Mouse (Mus musculus) inflammation-experienced regulatory T-cells, adult 6 months (primary cell): ENCODE data around the gene Gm28374. TPM values are rescaled to one million over a fixed set of nuclear protein-coding genes. Genes with fewer than 3 reads are reported as not detected.

ENCODE experiments used
- polyA plus RNA-seq, 3 experiments: library from polyadenylated mRNA; unstranded; fragments of 100-300 nt; shearing (Covaris generic); gene quantifications; one replicate each; pipeline ENCODE4 v1.2.1; 2017

Gm28374 gene
- polyA plus RNA-seq, 3 experiments from 2014 or later, result 0.77 to 1.1 TPM; not detected in 1

Other genes starting within 250 kb of the Gm28374 start
- 10 to 100 TPM; 57.3 to 71.3 (median 60.1) TPM for gene Frmd8, start 207.0 kb downstream of the Gm28374 start, polyA plus RNA-seq
- gene Slc25a45, start 204.4 kb downstream of the Gm28374 start, polyA plus RNA-seq, result 10 to 100 TPM; 48.8 to 54.8 (median 54.1) TPM
- 1 to 10 TPM in 1 of 3 experiments, under 1 TPM in 2; 0.36 to 1.1 (median 0.66) TPM for gene Tigd3, start 188.1 kb downstream of the Gm28374 start, polyA plus RNA-seq
- 100 to 1,000 TPM; 157 to 198 (median 189) TPM for gene Dpf2, start 169.2 kb downstream of the Gm28374 start, polyA plus RNA-seq
- under 1 TPM in 2 of 3 experiments, not detected in 1; 0.32 to 0.52 TPM for gene Cdc42ep2, start 157.4 kb downstream of the Gm28374 start, polyA plus RNA-seq
- 10 to 100 TPM; 14.2 to 20.4 (median 14.7) TPM for gene Pola2, start 118.1 kb downstream of the Gm28374 start, polyA plus RNA-seq
- not detected for gene Slc22a20, start 96.1 kb downstream of the Gm28374 start, polyA plus RNA-seq
- 10 to 100 TPM; 41.9 to 48.2 (median 44.7) TPM for gene Capn1, start 66.4 kb downstream of the Gm28374 start, polyA plus RNA-seq
- gene Syvn1, start 35.7 kb downstream of the Gm28374 start, polyA plus RNA-seq, result 10 to 100 TPM; 12.6 to 16.5 (median 16.2) TPM
- 10 to 100 TPM; 36.6 to 40.3 (median 36.7) TPM for gene Mrpl49, start 24.5 kb downstream of the Gm28374 start, polyA plus RNA-seq
- gene Fau, start 24.4 kb downstream of the Gm28374 start, polyA plus RNA-seq, result 1,000 to 10,000 TPM; 1,798 to 3,866 (median 2,409) TPM
- gene Znhit2, start 21.1 kb downstream of the Gm28374 start, polyA plus RNA-seq, result 10 to 100 TPM in 1 of 3 experiments, 1 to 10 TPM in 2; 5.6 to 11.5 (median 9.4) TPM
- 1 to 10 TPM; 5.6 to 7.2 (median 6.9) TPM for gene Tm7sf2, start 13.9 kb downstream of the Gm28374 start, polyA plus RNA-seq
- gene Vps51, start 5.0 kb downstream of the Gm28374 start, polyA plus RNA-seq, result 10 to 100 TPM; 29.3 to 35.6 (median 31.5) TPM
- not detected for gene Tmem262, start 2.2 kb downstream of the Gm28374 start, polyA plus RNA-seq
- gene Zfpl1, start 2.7 kb upstream of the Gm28374 start, polyA plus RNA-seq, result 10 to 100 TPM; 32.0 to 47.2 (median 36.9) TPM
- gene Cdca5, start 2.7 kb upstream of the Gm28374 start, polyA plus RNA-seq, result 10 to 100 TPM in 1 of 3 experiments, 1 to 10 TPM in 2; 2.4 to 24.7 (median 4.4) TPM
- under 1 TPM in 1 of 3 experiments, not detected in 2; 0.48 TPM for gene AC131692.1, start 12.2 kb upstream of the Gm28374 start, polyA plus RNA-seq
- under 1 TPM in 1 of 3 experiments, not detected in 2; 0.33 TPM for gene Naaladl1, start 23.5 kb upstream of the Gm28374 start, polyA plus RNA-seq
- gene Sac3d1, start 36.4 kb upstream of the Gm28374 start, polyA plus RNA-seq, result 1 to 10 TPM; 1.4 to 4.4 (median 3.3) TPM
- 10 to 100 TPM; 17.2 to 21.8 (median 20.4) TPM for gene Snx15, start 46.0 kb upstream of the Gm28374 start, polyA plus RNA-seq
- gene Batf2, start 58.7 kb upstream of the Gm28374 start, polyA plus RNA-seq, result not detected
- gene Arl2, start 59.3 kb upstream of the Gm28374 start, polyA plus RNA-seq, result 10 to 100 TPM; 14.3 to 31.0 (median 21.9) TPM
- under 1 TPM in 2 of 3 experiments, not detected in 1; 0.55 to 0.79 TPM for gene Majin, start 102.1 kb upstream of the Gm28374 start, polyA plus RNA-seq
- gene Gpha2, start 144.1 kb upstream of the Gm28374 start, polyA plus RNA-seq, result not detected
- 1 to 10 TPM; 1.7 to 3.3 (median 2.2) TPM for gene Ppp2r5b, start 153.6 kb upstream of the Gm28374 start, polyA plus RNA-seq
- 10 to 100 TPM in 2 of 3 experiments, 1 to 10 TPM in 1; 8.1 to 12.6 (median 11.5) TPM for gene Atg2a, start 159.4 kb upstream of the Gm28374 start, polyA plus RNA-seq
- gene Ehd1, start 194.5 kb upstream of the Gm28374 start, polyA plus RNA-seq, result 10 to 100 TPM; 10.8 to 36.2 (median 11.4) TPM
- gene Cdc42bpg, start 224.2 kb upstream of the Gm28374 start, polyA plus RNA-seq, result under 1 TPM; 0.15 to 0.36 (median 0.26) TPM